Mouse (Mus musculus) hindlimb bud, embryonic 11.5 days (tissue): ENCODE measurements around the gene Cabp2.

ENCODE experiments used
- DNase-seq: peaks from one replicate; pipeline ENCODE4 v3.0.0-alpha.2; 2012; ENCODE audit warnings: low read depth, low spot score; ENCODE audit errors: extremely low spot score

The Cabp2 gene

GRCm38 (mm10) chr19:4080511-4081009, 818 bp upstream of the Cabp2 start:
- DNase-seq, result no peak

- DNase-seq, result no peak
These were observed 1.0 kb downstream of the Cabp2 start for GRCm38 (mm10) chr19:4082219-4082965.

DNA sequence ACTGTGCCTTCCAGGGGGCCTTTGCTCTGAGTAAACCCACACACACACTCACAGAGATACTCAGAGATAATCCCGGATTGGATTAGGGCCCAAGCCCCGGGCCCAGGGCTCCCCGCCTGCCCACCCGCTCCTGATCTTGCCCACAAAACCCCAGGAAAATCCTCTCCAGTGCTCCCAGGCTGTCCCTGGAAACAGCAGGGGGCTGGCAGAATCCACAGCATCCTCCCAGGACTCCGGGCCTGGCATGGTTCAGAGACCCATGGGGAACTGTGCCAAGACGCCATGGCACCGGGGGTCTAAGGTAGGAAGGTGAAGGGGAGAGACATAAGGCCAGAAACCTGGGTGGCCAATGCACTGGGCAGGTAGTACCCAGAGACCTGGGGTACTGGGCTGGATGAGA, 1.9 kb downstream of the Cabp2 start:
- DNase-seq, result no peak

GRCm38 (mm10) chr19:4083826-4084225, 2.4 kb downstream of the Cabp2 start:
- DNase-seq, result no peak

- DNase-seq, result no peak
These were observed 3.6 kb downstream of the Cabp2 start for GRCm38 (mm10) chr19:4084984-4085383.

DNA sequence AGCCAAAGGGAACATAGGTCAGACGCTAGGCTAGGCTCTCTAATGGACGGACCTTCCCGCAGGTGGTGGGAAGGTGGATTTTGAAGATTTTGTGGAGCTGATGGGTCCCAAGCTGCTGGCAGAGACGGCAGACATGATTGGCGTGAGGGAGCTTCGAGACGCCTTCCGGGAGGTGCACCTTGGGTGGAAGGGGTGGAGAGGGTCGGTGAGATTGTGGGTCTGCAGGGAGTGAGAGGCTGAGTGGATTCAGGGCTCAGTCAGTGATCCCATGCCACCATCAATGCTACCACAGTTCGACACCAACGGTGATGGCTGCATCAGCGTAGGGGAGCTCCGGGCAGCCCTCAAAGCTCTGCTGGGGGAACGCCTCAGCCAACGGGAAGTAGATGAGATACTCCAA, 4.8 kb downstream of the Cabp2 start:
- no peak for DNase-seq

GRCm38 (mm10) chr19:4087090-4087489, 5.7 kb downstream of the Cabp2 start:
- no peak for DNase-seq

DNA sequence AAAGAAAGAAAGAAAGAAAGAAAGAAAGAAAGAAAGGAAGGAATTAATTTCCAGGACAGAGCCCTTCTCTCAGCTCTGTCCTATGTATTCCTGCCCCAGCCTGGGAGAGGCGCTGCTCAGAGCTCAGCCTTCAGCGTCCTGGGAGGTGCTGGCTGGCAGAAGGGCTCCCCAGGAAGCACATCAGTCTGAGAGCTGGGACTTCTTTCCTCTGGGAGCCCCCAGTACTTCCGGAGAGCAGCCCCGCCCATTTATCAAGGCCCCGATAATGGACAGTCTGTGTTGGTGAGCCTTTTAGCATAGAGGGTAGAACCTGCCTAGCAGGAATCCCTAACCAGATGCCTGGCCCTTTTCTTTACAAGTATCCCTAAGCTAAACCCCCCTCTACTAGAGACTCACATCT, 6.8 kb downstream of the Cabp2 start:
- DNase-seq, result no peak

DNA sequence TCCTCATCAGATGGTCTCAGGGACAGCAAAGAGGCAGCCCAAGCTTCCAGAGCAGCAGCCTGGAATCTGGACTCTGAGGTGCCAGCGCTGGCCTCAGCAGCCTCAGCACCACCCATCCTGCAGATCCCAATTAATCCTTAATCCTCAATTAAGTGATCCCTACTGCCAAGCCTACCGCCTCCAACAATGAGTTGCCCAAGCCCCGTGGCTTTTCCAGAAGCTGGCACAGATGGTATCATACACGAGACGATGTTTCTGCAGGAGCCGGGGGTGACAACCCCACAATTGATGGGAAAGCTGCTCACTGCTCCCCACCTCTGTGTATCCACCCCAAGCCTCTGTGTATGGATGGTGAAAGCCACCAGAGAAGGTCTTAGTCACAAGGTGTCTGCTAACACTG, 7.8 kb downstream of the Cabp2 start:
- DNase-seq, result no peak

- no peak for DNase-seq
These were observed 9.1 kb downstream of the Cabp2 start for GRCm38 (mm10) chr19:4090446-4090845.

DNA sequence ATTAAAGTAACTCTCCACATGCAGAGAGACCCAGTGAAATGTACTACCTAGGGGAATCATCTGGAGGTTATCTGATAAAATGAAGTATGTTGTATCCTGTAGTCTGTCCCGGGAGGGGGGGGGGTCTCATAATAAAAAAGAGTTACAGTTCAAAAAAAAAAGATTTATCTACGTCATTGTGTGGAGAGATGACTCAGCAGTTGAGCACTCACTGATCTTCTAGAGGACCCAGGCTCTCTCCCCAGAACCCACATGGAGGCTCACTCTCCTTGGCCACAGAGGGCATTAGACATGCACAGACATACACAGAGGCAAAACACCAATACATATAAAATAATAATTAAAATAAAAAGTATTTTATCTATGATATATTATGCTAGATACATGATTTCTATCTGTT, 10.0 kb downstream of the Cabp2 start:
- no peak for DNase-seq

DNA sequence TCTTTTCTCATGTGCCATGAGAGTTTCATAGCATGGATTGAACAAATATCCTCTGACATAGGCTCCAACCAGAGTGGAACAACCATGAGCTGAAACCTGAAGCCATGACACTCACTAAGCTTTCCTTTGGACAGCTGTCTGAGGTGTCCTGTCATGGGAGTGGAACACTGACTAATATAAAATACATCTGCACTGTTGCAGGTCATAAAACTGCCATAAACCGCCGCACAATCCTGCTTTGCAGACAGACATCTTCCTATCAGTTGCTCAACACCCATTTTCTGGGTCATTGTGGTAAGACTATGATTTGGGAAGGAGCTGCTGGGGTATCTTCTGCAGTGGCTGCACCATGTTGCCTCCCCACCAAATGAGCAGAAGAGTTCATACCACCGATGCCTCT, 11.4 kb downstream of the Cabp2 start:
- no peak for DNase-seq

DNA sequence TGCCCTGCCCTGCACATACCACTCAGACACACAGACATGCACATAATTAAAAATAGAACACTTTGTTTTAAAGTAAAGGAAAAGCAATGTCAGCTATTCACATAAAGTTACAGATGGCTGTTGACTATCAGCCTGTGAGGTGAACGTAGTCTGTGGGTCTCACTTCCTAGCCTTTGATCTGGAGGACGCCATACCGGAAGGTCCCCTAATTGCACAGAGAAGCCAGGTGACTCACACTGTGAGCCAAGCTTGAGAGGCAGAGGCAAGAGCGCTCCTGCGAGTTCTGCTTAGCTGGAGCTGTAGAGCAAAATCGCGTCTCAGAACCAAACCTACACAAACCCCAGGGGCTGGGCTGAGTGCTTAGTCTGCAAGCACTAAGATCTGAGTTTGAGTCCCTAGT, 12.4 kb downstream of the Cabp2 start:
- DNase-seq, result no peak

DNA sequence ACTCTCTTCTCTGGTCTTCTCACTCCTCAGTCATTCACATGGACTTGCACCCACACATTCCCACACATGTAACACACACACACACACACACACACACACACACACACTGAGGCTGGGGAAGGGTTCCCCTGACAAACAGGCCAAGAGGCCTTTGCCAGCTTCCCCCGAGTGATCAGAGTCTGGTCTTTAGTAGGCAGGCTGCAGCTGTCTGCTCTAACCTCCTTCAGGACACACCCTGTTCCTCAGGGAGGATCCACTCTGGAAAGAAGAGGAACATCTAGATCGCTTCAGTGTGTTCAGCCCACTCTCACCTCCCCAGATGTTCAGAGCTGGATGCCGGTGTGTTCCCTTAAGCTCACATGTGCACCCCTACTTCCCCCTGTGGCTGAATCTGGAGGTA, 13.0 kb downstream of the Cabp2 start:
- DNase-seq, result no peak

DNA sequence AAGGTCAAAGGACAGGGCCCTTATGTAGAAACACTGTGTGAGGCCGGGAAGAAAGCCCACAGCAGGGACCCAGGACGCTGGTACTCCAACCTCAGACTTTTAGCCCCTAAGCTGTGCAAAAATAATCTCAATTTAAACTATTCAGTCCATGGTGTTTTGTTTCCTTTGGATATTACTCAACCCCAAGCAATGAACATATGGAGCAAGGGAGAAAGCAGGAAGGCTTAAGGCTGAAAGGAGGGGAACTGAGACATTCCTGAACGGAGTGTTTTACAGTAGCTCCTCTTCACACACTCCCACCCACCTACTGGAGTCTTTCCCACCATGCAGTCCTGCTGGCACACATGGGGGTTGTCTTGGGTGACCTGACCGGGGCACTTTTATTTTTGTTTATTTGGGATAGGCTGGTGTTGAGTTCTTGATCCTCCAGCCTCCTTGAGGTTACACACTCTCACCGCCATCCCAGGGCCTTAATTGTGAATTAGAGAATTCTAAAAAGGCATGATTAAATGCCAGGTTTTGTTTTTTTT, 13.5 kb downstream of the Cabp2 start:
- no peak for DNase-seq

GRCm38 (mm10) chr19:4095802-4096201, 14.4 kb downstream of the Cabp2 start:
- no peak for DNase-seq

DNA sequence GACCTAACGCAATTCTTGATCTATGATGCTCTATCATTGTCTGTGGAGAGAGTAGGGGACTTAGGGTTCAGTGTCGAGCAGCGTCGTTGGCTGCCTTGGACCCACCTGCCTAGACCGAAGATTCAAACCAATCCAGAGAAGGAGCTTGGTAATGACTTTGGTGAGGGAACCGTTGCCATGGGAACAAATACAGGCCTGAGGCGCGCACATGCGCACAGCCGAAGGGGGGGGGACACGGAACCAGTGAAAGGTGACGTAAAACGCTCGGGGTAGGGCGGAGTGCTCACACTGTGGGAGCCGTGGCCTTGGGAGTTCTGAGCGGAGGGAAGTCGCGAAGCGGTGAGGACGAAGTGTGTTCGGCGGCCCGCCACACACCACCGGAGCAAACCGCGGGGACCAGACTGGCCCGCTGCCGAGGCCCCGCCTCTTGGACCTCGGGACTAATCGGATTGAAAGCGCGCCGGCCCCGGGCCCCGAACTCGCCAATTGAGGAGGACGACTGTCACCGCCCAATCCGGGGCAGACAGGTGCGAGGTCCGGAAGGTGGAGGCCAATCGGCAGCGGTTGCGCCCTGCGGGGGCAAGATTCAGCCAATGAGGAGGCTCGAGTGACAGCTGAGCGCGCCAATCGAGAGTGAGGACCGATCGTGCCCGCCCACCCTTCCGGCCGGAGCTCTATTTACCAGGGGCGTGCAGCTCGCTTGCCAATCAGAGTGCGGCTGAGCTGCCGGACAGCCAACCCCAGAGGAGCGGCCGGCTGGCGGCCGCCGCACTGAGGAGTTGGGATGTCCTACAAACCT, 15.5 kb downstream of the Cabp2 start, which contains the start of gene Cdk2ap2:
TSS of gene Cdk2ap2 (plus strand) at position 541 of the 799 bp plus-strand sequence.
- DNase-seq, result peak; percentile 91

DNA sequence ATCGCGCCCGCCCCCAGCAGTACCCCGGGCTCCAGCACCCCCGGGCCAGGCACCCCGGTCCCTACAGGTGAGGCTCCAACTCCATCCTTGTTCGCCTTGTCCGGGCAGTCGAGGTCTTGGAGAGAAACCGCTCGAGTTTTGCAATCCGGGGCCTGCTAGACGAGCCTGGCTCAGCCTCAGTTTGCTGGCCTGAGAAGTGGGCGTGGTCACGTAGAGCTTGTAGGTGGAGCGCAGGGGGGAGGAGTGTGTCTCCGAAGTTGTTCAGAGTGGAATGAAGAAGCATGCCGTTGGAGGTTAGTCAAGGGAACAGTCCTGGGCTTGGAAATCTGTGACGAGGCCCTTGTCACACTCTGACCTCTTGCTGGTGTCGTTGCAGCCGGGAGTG, 16.1 kb downstream of the Cabp2 start:
- no peak for DNase-seq

DNA sequence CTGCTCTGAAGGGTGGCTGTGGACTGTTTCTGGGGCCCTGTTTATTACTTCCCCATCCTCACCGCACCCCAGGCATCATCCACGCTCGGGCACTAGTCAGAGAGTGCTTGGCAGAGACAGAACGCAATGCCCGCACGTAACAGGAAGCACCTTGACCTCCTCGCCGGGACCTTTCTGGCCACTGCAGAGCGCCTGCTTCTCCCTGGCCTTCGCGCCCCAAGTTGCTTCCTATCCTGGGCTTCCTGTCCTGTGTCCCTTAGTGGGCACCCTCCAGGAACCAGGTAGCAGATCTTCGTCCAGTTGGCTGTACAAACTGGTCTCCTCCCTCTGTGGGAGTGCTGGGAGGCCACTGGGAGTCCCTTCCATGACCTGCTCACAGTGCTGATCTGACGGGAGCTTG, 17.0 kb downstream of the Cabp2 start:
- no peak for DNase-seq

- peak; percentile 67 for DNase-seq
These were observed 17.7 kb downstream of the Cabp2 start for GRCm38 (mm10) chr19:4099056-4099455.

- DNase-seq, result no peak
These were observed 18.7 kb downstream of the Cabp2 start, which contains the start of gene Pitpnm1 for GRCm38 (mm10) chr19:4099837-4100717. Gene Pitpnm1, plus strand, starts transcription at chr19:4099998.
